Mouse (Mus musculus): ENCODE measurements around the gene Grk3. TPM values are rescaled to one million over a fixed set of nuclear protein-coding genes. Genes with fewer than 3 reads are reported as not detected.
A peak's percentile ranks its signal among the peaks of the same experiment; 100 is the strongest.

Gene Grk3
- 4.9 and 5.2 TPM in 2 replicates for polyA plus RNA-seq (2015; fragmentation: Nextera tagmentation; extraction: Ambion mirVana)

- no peaks in the 10 kb centered on the region for H3K36me3 ChIP-seq (ENCODE audit: control insufficient read depth, insufficient read depth, low read length)
- WGBS: 4% methylated on average over 38 of the region's 52 CpGs
- TF ChIP-seq CTCF (IDR thresholded peaks at IDR 0.05; ENCODE audit: low read depth): peak; percentile 4; the same call in 1 of the 2 replicates
- TF ChIP-seq EP300 (optimal IDR thresholded peaks at IDR 0.05): no peak
- H3K27ac ChIP-seq (replicated peaks): peak within 1 kb of the TSS; percentile 79
- H3K27me3 ChIP-seq (ENCODE audit: control insufficient read depth, insufficient read depth, low read length): no peaks in the 10 kb centered on the region
- no peaks in the 10 kb centered on the region for H3K9me3 ChIP-seq (ENCODE audit: control insufficient read depth, low read length)
- H3K4me2 ChIP-seq (replicated peaks; ENCODE audit: low read depth): peak within 1 kb of the TSS; percentile 78
- peak within 1 kb of the TSS; percentile 61 for H3K4me3 ChIP-seq (ENCODE audit: low read depth, low read length)
- DNase-seq (ENCODE audit: low spot score): peak; percentile 75
- H3K9ac ChIP-seq (ENCODE audit: low read length): peak within 1 kb of the TSS; percentile 79
- ATAC-seq (ENCODE audit: low FRiP score, low TSS enrichment): peak; percentile 85
- H3K4me1 ChIP-seq (replicated peaks; ENCODE audit: control insufficient read depth, insufficient read depth): peaks cover 6% of the 10 kb centered on the region; the same call in 1 of the 2 replicates
These were observed at the start of gene Grk3 for GRCm38 (mm10) chr5:113015236-113016061. Gene Grk3 (minus strand): TSS chr5:113015791.

- ATAC-seq (ENCODE audit: low FRiP score, low TSS enrichment): peak; percentile 33; the same call in 1 of the 2 replicates
- H3K4me2 ChIP-seq (replicated peaks; ENCODE audit: low read depth): no peak overlapping the region
- 3% methylated on average over 16 of the region's 16 CpGs for WGBS
These were observed 38.7 kb upstream of the Grk3 start for GRCm38 (mm10) chr5:113054308-113054707.

GRCm38 (mm10) chr5:113050581-113051185 lies 35.1 kb upstream of the Grk3 start:
- WGBS: 55% methylated on average over 7 of the region's 7 CpGs
- no peak for DNase-seq (ENCODE audit: low spot score)
- H3K27ac ChIP-seq (replicated peaks): no peak overlapping the region
- H3K9me3 ChIP-seq (ENCODE audit: control insufficient read depth, low read length): no peaks in the 10 kb centered on the region
- ATAC-seq (ENCODE audit: low FRiP score, low TSS enrichment): no peak
- H3K9ac ChIP-seq (ENCODE audit: low read length): no peak overlapping the region
- no peaks in the 10 kb centered on the region for H3K4me1 ChIP-seq (replicated peaks; ENCODE audit: control insufficient read depth, insufficient read depth)
- H3K4me3 ChIP-seq (ENCODE audit: low read depth, low read length): no peak overlapping the region
- TF ChIP-seq EP300 (optimal IDR thresholded peaks at IDR 0.05): no peak
- TF ChIP-seq CTCF (IDR thresholded peaks at IDR 0.05; ENCODE audit: low read depth): no peak
- H3K27me3 ChIP-seq (ENCODE audit: control insufficient read depth, insufficient read depth, low read length): no peaks in the 10 kb centered on the region
- H3K4me2 ChIP-seq (replicated peaks; ENCODE audit: low read depth): no peak overlapping the region
- no peaks in the 10 kb centered on the region for H3K36me3 ChIP-seq (ENCODE audit: control insufficient read depth, insufficient read depth, low read length)

More at GRCm38 (mm10) chr5:113054308-113054707, 38.7 kb upstream of the Grk3 start:
- H3K27ac ChIP-seq (replicated peaks): no peak overlapping the region
- no peak overlapping the region for H3K4me3 ChIP-seq (ENCODE audit: low read depth, low read length)
- no peaks in the 10 kb centered on the region for H3K36me3 ChIP-seq (ENCODE audit: control insufficient read depth, insufficient read depth, low read length)
- no peaks in the 10 kb centered on the region for H3K4me1 ChIP-seq (replicated peaks; ENCODE audit: control insufficient read depth, insufficient read depth)
- no peaks in the 10 kb centered on the region for H3K27me3 ChIP-seq (ENCODE audit: control insufficient read depth, insufficient read depth, low read length)
- TF ChIP-seq EP300 (optimal IDR thresholded peaks at IDR 0.05): no peak
- peak; percentile 100 for TF ChIP-seq CTCF (IDR thresholded peaks at IDR 0.05; ENCODE audit: low read depth)
- H3K9me3 ChIP-seq (ENCODE audit: control insufficient read depth, low read length): no peaks in the 10 kb centered on the region
- DNase-seq (ENCODE audit: low spot score): peak; percentile 85
- H3K9ac ChIP-seq (ENCODE audit: low read length): no peak overlapping the region

GRCm38 (mm10) chr5:113049876-113050275 lies 34.3 kb upstream of the Grk3 start:
- TF ChIP-seq EP300 (optimal IDR thresholded peaks at IDR 0.05) (no peak), CTCF (IDR thresholded peaks at IDR 0.05; ENCODE audit: low read depth) (no peak)
- no peak for ATAC-seq (ENCODE audit: low FRiP score, low TSS enrichment)
- no peak for DNase-seq (ENCODE audit: low spot score)

DNA sequence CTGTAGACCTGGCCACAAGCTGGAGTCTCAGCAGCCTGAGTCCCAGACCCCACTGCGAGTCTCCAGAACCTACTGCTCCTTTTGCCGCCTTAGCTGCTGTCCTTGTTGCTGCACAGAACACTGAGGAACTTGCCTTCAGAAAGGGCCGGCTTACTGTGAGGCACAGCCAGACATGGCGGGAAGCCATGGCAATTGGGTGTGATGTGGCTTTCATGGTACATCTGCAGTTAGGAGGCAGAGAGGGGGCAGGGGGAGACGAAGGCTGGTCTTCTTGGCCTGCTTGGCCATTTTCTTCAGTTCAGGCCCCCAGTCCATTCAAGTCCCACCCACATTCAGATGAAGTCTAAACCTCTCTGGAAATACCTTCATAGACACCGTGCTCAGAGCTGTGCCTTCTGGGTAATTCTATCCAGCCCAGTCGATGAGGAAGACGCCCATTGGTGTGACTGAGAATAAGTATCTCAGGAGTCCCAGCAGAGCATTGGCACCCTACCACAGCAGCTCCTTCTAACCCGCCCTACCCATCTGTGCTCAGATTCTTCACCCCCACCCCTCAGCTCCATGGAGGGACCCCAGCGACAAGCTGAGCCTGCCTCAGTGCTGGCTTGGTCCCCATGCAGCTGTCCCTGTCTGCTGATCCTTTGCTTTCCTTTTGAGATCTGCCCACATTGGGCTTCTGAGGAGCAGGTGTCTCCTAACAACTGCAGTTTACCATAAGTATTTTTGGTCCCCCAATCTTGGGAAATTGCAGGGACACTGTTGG lies 30.1 kb upstream of the Grk3 start:
- no peak for DNase-seq (ENCODE audit: low spot score)
- Histone ChIP-seq H3K9ac (ENCODE audit: low read length) (no peak overlapping the region), H3K9me3 (ENCODE audit: control insufficient read depth, low read length) (no peaks in the 10 kb centered on the region), H3K36me3 (ENCODE audit: control insufficient read depth, insufficient read depth, low read length) (no peaks in the 10 kb centered on the region), H3K4me3 (ENCODE audit: low read depth, low read length) (no peak overlapping the region), H3K27ac (replicated peaks) (no peak overlapping the region), H3K27me3 (ENCODE audit: control insufficient read depth, insufficient read depth, low read length) (no peaks in the 10 kb centered on the region), H3K4me2 (replicated peaks; ENCODE audit: low read depth) (no peak overlapping the region), H3K4me1 (replicated peaks; ENCODE audit: control insufficient read depth, insufficient read depth) (no peaks in the 10 kb centered on the region)
- 84% methylated on average over 10 of the region's 10 CpGs for WGBS
- TF ChIP-seq EP300 (optimal IDR thresholded peaks at IDR 0.05): no peak
- no peak for TF ChIP-seq CTCF (IDR thresholded peaks at IDR 0.05; ENCODE audit: low read depth)
- ATAC-seq (ENCODE audit: low FRiP score, low TSS enrichment): no peak

More at GRCm38 (mm10) chr5:113049876-113050275, 34.3 kb upstream of the Grk3 start:
- no peaks in the 10 kb centered on the region for H3K4me1 ChIP-seq (replicated peaks; ENCODE audit: control insufficient read depth, insufficient read depth)
- H3K4me3 ChIP-seq (ENCODE audit: low read depth, low read length): no peak overlapping the region
- H3K9ac ChIP-seq (ENCODE audit: low read length): no peak overlapping the region
- no peak overlapping the region for H3K27ac ChIP-seq (replicated peaks)
- H3K9me3 ChIP-seq (ENCODE audit: control insufficient read depth, low read length): no peaks in the 10 kb centered on the region
- no peak overlapping the region for H3K4me2 ChIP-seq (replicated peaks; ENCODE audit: low read depth)
- H3K36me3 ChIP-seq (ENCODE audit: control insufficient read depth, insufficient read depth, low read length): no peaks in the 10 kb centered on the region
- no peaks in the 10 kb centered on the region for H3K27me3 ChIP-seq (ENCODE audit: control insufficient read depth, insufficient read depth, low read length)
